Mouse (Mus musculus) embryonic fibroblast, embryonic 13.5 days (primary cell): ENCODE data around the gene Pcbp3.

Source experiments
- CTCF ChIP-seq: IDR thresholded peaks from 2 replicates; pipeline ENCODE4 v1.5.1; 2011; ENCODE audit warnings: mild to moderate bottlenecking, control low read depth, low read length, moderate library complexity, borderline replicate concordance; ENCODE audit not compliant: insufficient read depth
- POLR2A ChIP-seq: IDR thresholded peaks from 2 replicates; pipeline ENCODE4 v1.6.1; 2011; ENCODE audit warnings: low read depth, mild to moderate bottlenecking, control low read depth, low read length, moderate library complexity

- no peak for TF ChIP-seq CTCF
- no peak for TF ChIP-seq POLR2A
Observed at GRCm38 (mm10) chr10:76956200-76956599, 5.5 kb downstream of the Pcbp3 start.
